Mouse (Mus musculus): ENCODE results near the gene Smyd3. TPM values are rescaled to one million over a fixed set of nuclear protein-coding genes. Genes with fewer than 3 reads are reported as not detected.

Gene Smyd3
- polyA plus RNA-seq, 1 experiment from 2014 or later, result 13.1 TPM

DNA sequence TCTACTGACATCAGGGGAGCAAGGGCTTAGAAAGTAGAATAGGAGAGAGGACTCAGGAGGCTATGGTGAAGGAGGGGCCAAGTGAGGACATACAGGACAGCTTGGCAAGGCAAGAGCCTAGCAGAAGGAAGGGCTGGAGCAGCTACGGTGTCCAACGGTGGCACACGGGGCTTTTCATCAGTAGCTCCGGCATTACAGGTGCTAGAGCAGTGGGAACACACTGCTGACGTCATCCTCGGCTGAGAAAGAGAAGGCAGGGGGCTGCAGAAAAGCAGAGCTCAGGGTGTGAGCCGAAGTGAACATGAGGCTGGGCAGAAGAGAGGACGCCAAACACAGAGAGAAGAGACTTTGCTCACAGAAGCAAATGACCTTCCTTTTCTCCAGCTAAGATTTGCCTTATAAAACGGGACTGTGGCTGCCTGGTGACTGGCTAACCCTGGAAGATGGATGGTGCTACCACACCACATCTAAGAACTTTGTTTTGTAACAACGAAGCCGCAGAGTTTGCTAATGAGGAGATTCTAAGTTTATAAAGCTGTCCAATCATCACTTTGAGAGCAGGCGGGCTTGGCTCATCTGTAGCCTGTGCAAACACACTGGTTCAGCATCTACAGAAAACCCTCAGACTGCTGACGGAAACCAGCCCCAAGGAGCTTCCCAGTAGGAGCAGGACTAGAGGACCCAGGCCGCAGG is 453.1 kb downstream of the Smyd3 start:
- H3K27ac ChIP-seq (ENCODE audit: low read depth, low read length), result no peak overlapping the region
- DNase-seq (ENCODE audit: low spot score, missing footprints) (no peak), ATAC-seq (ENCODE audit: low FRiP score) (no peak)
- WGBS, result 83% methylated on average over 14 of the region's 14 CpGs
- no peak overlapping the region for H3K9ac ChIP-seq (ENCODE audit: low read length)
- H3K4me3 ChIP-seq (ENCODE audit: low read depth, low read length), result no peak overlapping the region
- no peak overlapping the region for H3K4me2 ChIP-seq
- no peaks in the 10 kb centered on the region for H3K9me3 ChIP-seq (ENCODE audit: control insufficient read depth, low read length)
- H3K4me1 ChIP-seq (ENCODE audit: control insufficient read depth, insufficient read depth, low read length), result peaks cover 16% of the 10 kb centered on the region
- no peaks in the 10 kb centered on the region for H3K27me3 ChIP-seq (ENCODE audit: control insufficient read depth, insufficient read depth, low read length)
- no peaks in the 10 kb centered on the region for H3K36me3 ChIP-seq (ENCODE audit: control insufficient read depth, insufficient read depth, low read length)

GRCm38 (mm10) chr1:179061759-179062168 is 456.1 kb downstream of the Smyd3 start:
- H3K27me3 ChIP-seq (ENCODE audit: control insufficient read depth, insufficient read depth, low read length), result no peaks in the 10 kb centered on the region
- H3K4me1 ChIP-seq (ENCODE audit: control insufficient read depth, insufficient read depth, low read length), result peaks cover 16% of the 10 kb centered on the region
- H3K27ac ChIP-seq (ENCODE audit: low read depth, low read length), result no peak overlapping the region
- no peaks in the 10 kb centered on the region for H3K9me3 ChIP-seq (ENCODE audit: control insufficient read depth, low read length)
- no peak overlapping the region for H3K4me2 ChIP-seq
- DNase-seq (ENCODE audit: low spot score, missing footprints), result no peak
- H3K9ac ChIP-seq (ENCODE audit: low read length), result no peak overlapping the region
- peak; percentile 39; the same call in 1 of the 2 replicates for ATAC-seq (ENCODE audit: low FRiP score)
- WGBS, result 54% methylated on average over 9 of the region's 9 CpGs
- H3K36me3 ChIP-seq (ENCODE audit: control insufficient read depth, insufficient read depth, low read length), result no peaks in the 10 kb centered on the region
- H3K4me3 ChIP-seq (ENCODE audit: low read depth, low read length), result no peak overlapping the region

GRCm38 (mm10) chr1:179061053-179061452 is 456.8 kb downstream of the Smyd3 start:
- DNase-seq (ENCODE audit: low spot score, missing footprints) (no peak), ATAC-seq (ENCODE audit: low FRiP score) (no peak)
- H3K9me3 ChIP-seq (ENCODE audit: control insufficient read depth, low read length), result no peaks in the 10 kb centered on the region
- no peaks in the 10 kb centered on the region for H3K27me3 ChIP-seq (ENCODE audit: control insufficient read depth, insufficient read depth, low read length)
- no peaks in the 10 kb centered on the region for H3K36me3 ChIP-seq (ENCODE audit: control insufficient read depth, insufficient read depth, low read length)
- no peak overlapping the region for H3K4me2 ChIP-seq
- WGBS, result 83% methylated on average over 4 of the region's 4 CpGs
- no peak overlapping the region for H3K27ac ChIP-seq (ENCODE audit: low read depth, low read length)
- H3K9ac ChIP-seq (ENCODE audit: low read length), result no peak overlapping the region
- peaks cover 16% of the 10 kb centered on the region for H3K4me1 ChIP-seq (ENCODE audit: control insufficient read depth, insufficient read depth, low read length)
- H3K4me3 ChIP-seq (ENCODE audit: low read depth, low read length), result no peak overlapping the region

GRCm38 (mm10) chr1:179060113-179060955 is 457.5 kb downstream of the Smyd3 start:
- peak; percentile 39 for ATAC-seq (ENCODE audit: low FRiP score)
- Histone ChIP-seq H3K9ac (ENCODE audit: low read length) (no peak overlapping the region), H3K27ac (ENCODE audit: low read depth, low read length) (no peak overlapping the region), H3K9me3 (ENCODE audit: control insufficient read depth, low read length) (no peaks in the 10 kb centered on the region), H3K27me3 (ENCODE audit: control insufficient read depth, insufficient read depth, low read length) (no peaks in the 10 kb centered on the region), H3K4me2 (no peak overlapping the region), H3K4me3 (ENCODE audit: low read depth, low read length) (no peak overlapping the region), H3K4me1 (ENCODE audit: control insufficient read depth, insufficient read depth, low read length) (peaks cover 15% of the 10 kb centered on the region), H3K36me3 (ENCODE audit: control insufficient read depth, insufficient read depth, low read length) (no peaks in the 10 kb centered on the region)
- 56% methylated on average over 18 of the region's 18 CpGs for WGBS
- DNase-seq (ENCODE audit: low spot score, missing footprints), result peak; percentile 89

DNA sequence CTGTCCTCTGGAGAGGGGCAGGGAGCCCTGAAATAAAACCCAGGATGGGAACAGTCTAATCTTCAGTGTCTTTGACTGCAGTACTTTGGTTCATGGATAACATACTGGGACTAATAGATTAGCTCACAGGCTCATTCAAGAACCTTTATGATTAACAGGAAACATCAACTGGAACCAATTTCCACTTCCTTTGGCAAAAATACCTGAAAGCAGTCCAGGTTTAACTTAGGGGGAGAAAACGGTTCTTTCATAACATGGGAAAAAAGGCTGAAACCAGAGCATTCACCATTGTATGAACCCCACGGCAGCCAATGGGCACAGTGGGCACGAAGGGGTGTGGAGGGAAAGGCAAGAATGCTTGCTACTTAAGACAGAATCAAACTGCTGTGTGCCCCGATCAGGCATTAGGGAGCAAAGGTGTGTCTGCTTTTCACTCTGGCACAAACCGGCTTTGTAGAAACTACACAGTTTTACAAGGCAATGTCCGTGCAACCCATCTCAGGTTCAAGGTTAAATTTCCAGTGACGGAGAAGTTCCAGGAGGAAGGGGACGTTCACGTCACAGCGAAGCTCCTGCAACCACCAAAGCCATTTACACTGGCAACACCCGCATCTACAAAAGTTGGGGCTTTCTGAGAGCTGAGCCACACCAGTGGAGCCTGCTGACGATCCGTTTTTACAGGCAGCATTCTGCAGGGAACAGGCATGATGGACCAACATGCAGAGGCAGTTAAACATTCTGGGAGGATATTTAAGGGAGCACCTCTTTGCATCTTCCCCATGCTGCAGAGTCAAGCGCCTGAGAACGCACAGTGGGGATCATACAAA is 458.3 kb downstream of the Smyd3 start:
- no peak for DNase-seq (ENCODE audit: low spot score, missing footprints)
- 85% methylated on average over 15 of the region's 15 CpGs for WGBS
- no peak overlapping the region for H3K27ac ChIP-seq (ENCODE audit: low read depth, low read length)

DNA sequence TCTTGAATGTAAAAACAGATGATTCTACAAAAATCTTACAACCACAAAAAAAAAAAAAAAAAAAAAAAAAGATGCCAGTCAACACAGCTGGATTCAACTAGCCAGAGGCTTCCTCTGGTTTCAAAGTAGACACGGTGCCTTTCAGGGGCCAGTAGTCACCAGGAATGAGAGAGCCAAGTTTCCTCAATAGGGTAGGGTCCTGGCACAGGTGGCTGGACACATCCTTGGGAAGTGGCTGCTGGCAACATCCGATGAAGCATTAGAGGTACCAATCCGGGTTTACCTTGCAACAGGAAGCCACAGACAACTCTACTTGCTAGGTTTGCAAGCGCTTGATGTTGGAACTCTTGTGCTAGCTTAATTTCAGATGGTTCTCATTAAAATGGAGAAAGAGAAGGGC is 459.2 kb downstream of the Smyd3 start:
- no peaks in the 10 kb centered on the region for H3K36me3 ChIP-seq (ENCODE audit: control insufficient read depth, insufficient read depth, low read length)
- no peak for DNase-seq (ENCODE audit: low spot score, missing footprints)
- WGBS, result 77% methylated on average over 4 of the region's 4 CpGs

More for the DNA sequence above, 458.3 kb downstream of the Smyd3 start:
- no peaks in the 10 kb centered on the region for H3K36me3 ChIP-seq (ENCODE audit: control insufficient read depth, insufficient read depth, low read length)
- ATAC-seq (ENCODE audit: low FRiP score), result no peak
- H3K27me3 ChIP-seq (ENCODE audit: control insufficient read depth, insufficient read depth, low read length), result no peaks in the 10 kb centered on the region
- H3K4me2 ChIP-seq, result no peak overlapping the region
- no peaks in the 10 kb centered on the region for H3K9me3 ChIP-seq (ENCODE audit: control insufficient read depth, low read length)
- peaks cover 11% of the 10 kb centered on the region for H3K4me1 ChIP-seq (ENCODE audit: control insufficient read depth, insufficient read depth, low read length)
- H3K4me3 ChIP-seq (ENCODE audit: low read depth, low read length), result no peak overlapping the region
- H3K9ac ChIP-seq (ENCODE audit: low read length), result no peak overlapping the region

DNA sequence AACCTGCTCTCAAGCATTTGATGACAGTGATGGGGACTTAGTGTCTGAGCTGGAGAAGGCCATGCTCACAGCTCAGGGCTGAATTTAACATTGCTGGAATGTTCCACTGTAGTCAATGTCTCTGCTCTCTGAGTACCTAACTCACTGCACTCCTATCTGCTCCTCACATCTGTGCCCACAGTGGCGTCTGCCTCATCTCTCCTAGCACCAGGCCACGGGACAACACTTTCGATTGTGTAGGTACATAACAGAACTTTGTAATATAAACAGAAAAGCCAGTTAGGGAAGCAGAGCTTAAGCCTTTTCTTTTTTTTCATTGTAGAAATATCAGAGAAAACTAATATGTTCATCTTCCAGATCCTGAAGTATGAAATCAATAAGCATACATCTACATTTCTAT is 462.1 kb downstream of the Smyd3 start:
- no peaks in the 10 kb centered on the region for H3K27me3 ChIP-seq (ENCODE audit: control insufficient read depth, insufficient read depth, low read length)
- H3K27ac ChIP-seq (ENCODE audit: low read depth, low read length), result no peak overlapping the region
- peaks cover 4% of the 10 kb centered on the region; the same call in 1 of the 2 replicates for H3K4me1 ChIP-seq (ENCODE audit: control insufficient read depth, insufficient read depth, low read length)
- no peaks in the 10 kb centered on the region for H3K36me3 ChIP-seq (ENCODE audit: control insufficient read depth, insufficient read depth, low read length)
- WGBS, result 84% methylated on average over 3 of the region's 3 CpGs
- H3K4me2 ChIP-seq, result no peak overlapping the region
- H3K9me3 ChIP-seq (ENCODE audit: control insufficient read depth, low read length), result no peaks in the 10 kb centered on the region
- DNase-seq (ENCODE audit: low spot score, missing footprints) (no peak), ATAC-seq (ENCODE audit: low FRiP score) (no peak)
- no peak overlapping the region for H3K9ac ChIP-seq (ENCODE audit: low read length)
- H3K4me3 ChIP-seq (ENCODE audit: low read depth, low read length), result no peak overlapping the region

More for the DNA sequence above, 459.2 kb downstream of the Smyd3 start:
- ATAC-seq (ENCODE audit: low FRiP score), result no peak
- Histone ChIP-seq H3K4me1 (ENCODE audit: control insufficient read depth, insufficient read depth, low read length) (peaks cover 11% of the 10 kb centered on the region), H3K4me2 (no peak overlapping the region), H3K27ac (ENCODE audit: low read depth, low read length) (no peak overlapping the region), H3K9ac (ENCODE audit: low read length) (no peak overlapping the region), H3K4me3 (ENCODE audit: low read depth, low read length) (no peak overlapping the region), H3K27me3 (ENCODE audit: control insufficient read depth, insufficient read depth, low read length) (no peaks in the 10 kb centered on the region), H3K9me3 (ENCODE audit: control insufficient read depth, low read length) (no peaks in the 10 kb centered on the region)

GRCm38 (mm10) chr1:179054385-179055116 is 463.3 kb downstream of the Smyd3 start:
- H3K27ac ChIP-seq (ENCODE audit: low read depth, low read length), result no peak overlapping the region
- no peaks in the 10 kb centered on the region for H3K27me3 ChIP-seq (ENCODE audit: control insufficient read depth, insufficient read depth, low read length)
- WGBS, result 76% methylated on average over 7 of the region's 7 CpGs
- H3K9ac ChIP-seq (ENCODE audit: low read length), result no peak overlapping the region
- no peak overlapping the region for H3K4me3 ChIP-seq (ENCODE audit: low read depth, low read length)
- no peak for DNase-seq (ENCODE audit: low spot score, missing footprints)
- no peaks in the 10 kb centered on the region for H3K9me3 ChIP-seq (ENCODE audit: control insufficient read depth, low read length)
- H3K4me1 ChIP-seq (ENCODE audit: control insufficient read depth, insufficient read depth, low read length), result no peaks in the 10 kb centered on the region
- H3K36me3 ChIP-seq (ENCODE audit: control insufficient read depth, insufficient read depth, low read length), result no peaks in the 10 kb centered on the region
- no peak overlapping the region for H3K4me2 ChIP-seq
- ATAC-seq (ENCODE audit: low FRiP score), result no peak
